Mouse (Mus musculus): Measurements from ENCODE around the gene Fam57b.

DNA sequence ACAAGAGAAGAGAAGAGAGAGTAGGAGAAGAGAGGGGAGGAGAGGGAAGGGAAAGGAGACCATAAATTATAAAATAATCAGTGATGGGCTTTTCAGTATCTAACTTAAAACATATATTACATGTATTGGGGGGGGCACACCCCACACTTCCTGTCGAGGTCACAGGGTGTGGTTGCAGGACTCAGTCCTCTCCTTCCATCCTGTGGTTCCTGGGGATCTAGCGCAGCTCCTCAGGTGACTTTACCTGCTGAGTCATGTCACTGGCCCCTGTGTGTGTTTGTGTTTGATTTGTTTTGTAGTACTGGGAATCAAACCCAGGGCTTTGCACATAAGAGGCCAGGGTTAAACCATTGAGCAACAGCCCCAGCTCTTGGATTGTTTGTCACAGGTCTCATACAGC, 23.0 kb upstream of the Fam57b start:
- TF ChIP-seq GATA1 (IDR thresholded peaks at IDR 0.05; ENCODE audit: low read length): no peak
- TF ChIP-seq TAL1 (IDR thresholded peaks at IDR 0.05; ENCODE audit: low read length): no peak

All from erythroblast, embryonic 14.5 days (primary cell).